Mouse (Mus musculus) G1E-ER4 (cell line): ENCODE measurements around the gene Etnk2. TPM values are rescaled to one million over a fixed set of nuclear protein-coding genes. Genes with fewer than 3 reads are reported as not detected.

ENCODE experiments used
- GATA1 ChIP-seq: IDR thresholded peaks from one replicate; pipeline ENCODE4 v1.8.0; 2012; ENCODE audit warnings: low read length, inconsistent platforms
- polyA plus RNA-seq: library from polyadenylated mRNA; stranded (reverse); fragments of >175 nt; gene quantifications from 2 replicates; pipeline ENCODE4 v1.2.3, GENCODE M21; 2012

The Etnk2 gene
- polyA plus RNA-seq, 1 experiment = not detected

DNA sequence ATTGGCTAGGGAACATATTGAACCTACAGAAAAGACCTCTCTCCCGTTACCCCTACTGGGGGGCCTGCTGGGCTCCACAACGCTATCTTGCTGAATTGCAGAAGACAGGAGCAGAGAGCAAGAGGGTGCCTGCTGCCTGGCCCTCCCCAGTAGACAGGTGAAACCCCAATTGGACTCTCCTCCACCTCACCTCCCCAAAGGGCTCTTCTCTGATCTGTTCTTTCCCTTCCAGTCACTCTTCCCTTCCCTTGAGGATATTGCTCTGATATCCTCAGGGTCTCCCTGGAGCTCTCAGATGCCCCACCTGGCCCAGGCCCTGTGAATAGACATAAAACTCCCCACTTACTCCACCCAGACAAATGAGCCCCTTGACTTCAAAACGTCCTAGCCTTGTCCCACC lies 53.7 kb downstream of the Etnk2 start:
- no peak for TF ChIP-seq GATA1

DNA sequence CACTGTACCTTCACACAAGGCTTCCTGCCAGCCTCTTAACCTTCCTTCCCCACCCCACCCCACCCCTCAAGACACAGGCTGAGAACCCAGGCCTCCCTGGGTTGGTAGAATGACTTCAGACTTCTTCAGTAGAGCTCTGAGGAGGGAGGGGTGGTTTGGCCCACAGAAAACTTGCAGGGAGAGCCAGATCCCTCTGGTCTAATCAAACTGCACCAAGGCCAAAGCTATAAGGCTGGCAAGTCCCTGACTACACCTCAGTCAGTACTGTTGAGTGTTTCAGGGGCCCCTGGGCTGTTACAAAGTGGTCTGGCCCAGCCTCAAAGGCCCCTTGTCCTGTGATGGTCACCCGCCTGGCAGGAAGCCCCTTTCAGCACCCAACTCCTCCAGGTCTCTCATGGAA lies 54.2 kb downstream of the Etnk2 start:
- no peak for TF ChIP-seq GATA1

DNA sequence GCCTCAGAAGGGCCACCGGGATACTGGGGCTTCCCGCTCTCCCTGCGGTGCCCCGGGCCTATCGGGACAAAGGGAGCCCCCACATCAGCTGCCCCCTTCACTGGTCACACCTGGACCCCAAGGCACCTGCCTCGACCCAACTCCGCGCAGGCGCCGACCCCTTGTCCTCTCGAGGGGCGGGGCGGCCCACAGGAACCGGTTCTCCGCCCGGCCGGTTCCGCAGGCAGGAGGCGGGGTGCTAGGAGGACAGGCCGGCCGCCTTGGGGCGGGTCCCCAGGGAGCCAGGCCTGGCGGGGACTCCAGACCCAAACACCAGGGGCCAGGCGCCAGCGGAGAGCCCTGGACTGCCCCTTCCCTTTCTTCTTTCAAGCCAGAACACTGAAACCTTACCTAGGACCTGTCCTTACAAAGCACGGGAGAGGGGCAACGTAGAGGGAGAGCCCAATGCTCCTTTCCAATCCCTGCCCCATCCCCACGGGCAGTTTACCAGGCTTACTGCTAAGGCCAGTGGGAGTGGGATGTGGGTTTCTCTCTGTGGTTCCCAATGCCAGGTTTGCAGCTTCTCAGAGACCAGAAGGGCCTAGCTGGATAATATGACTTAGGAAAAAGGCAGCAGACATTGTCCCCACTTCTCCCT lies 54.9 kb downstream of the Etnk2 start:
- no peak for TF ChIP-seq GATA1

DNA sequence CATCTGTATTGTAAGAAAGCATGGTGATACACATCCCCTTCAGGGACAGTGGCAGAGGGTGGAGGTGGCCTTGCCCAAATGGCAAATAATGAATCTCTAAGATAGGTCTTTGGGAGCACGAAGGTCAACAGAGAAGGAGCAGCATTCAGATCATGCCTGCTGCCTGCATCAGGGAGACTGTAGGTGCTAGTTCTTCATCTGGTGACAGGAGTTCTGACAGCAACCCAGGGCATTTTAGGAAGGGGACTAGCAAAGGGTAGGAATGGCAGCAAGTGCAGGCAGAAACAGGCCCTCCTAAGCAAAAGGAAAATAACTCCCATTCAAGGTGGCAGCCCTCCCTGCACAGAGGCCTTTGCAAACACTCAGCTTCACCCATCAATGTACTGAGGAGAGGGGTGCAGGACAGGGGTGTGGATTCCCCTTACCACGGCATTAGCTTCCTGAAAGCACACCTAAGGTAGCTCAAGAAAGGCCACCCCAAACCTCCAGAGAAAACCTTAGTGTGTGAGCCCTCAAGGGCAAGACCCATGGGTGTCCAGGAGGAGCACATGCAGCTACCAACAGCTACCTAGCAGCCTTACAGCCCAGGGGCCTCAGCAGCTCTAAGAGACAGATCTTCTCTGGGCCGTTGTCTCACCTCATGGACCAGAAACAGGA lies 55.9 kb downstream of the Etnk2 start:
- TF ChIP-seq GATA1 = no peak

DNA sequence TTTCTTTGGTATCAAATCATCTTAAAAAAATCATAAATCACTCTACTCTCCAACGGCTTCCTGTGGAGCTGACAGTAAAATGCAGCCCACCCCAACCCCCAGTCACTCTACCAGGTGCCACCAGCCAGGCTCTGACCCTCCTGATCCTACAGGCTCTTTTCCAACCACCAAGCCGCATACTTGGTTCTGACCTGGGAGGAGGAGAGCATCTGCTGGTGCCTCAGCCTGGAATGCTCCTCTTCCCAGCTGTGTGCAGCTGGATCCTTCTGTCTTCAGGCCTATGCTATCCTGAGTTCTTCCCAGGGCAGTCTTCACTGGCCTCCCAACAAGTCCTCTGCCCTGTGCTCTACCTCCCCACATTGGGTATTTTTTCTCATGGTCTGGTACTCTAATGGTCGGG lies 57.1 kb downstream of the Etnk2 start:
- TF ChIP-seq GATA1 = no peak

DNA sequence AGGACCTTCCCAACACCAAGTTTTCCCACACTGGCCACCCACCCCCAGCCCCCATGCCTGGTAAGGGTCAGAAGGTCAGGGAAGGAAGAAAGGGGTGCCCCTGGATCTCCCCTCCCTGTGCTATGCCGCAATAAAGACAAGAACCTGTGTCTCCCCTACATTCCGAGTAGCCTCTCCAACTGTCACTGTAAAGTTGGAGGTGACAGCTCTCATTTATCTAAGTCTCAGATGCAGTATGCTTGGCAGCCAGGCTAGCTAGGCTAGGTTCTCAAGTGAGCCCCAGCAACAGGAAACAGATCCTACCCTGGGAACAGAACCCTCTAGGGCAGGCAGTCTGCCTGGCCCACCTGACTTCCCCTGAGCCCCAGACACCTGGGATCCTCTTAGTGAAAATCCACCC lies 57.7 kb downstream of the Etnk2 start:
- TF ChIP-seq GATA1 = no peak

DNA sequence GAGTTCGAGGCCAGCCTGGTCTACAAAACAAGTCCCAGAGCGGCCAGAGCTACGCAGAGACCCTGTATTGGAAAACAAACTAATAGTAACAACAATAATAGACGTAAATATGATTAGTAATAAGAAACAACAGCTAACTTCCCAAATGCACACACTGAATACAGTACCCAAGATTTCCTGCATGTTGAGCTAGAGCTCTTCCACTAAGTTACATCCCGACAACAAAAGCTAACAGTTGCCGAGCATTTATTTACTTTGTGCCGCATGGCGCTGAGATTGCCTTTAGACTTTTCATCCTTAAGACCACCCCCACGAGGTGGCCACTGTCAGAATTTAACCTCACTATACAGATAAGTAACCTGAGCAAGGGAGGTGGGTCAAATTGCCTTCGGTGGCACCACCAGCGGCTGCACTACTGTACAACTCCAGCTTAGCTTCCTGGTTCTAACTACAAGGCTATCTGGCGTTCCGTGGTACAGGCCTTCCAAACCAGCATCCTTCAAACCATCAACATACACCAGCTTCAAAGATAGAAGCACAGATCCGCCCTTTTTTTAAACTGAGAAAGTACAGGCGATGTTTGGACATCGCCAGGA lies 58.7 kb downstream of the Etnk2 start:
- no peak for TF ChIP-seq GATA1

DNA sequence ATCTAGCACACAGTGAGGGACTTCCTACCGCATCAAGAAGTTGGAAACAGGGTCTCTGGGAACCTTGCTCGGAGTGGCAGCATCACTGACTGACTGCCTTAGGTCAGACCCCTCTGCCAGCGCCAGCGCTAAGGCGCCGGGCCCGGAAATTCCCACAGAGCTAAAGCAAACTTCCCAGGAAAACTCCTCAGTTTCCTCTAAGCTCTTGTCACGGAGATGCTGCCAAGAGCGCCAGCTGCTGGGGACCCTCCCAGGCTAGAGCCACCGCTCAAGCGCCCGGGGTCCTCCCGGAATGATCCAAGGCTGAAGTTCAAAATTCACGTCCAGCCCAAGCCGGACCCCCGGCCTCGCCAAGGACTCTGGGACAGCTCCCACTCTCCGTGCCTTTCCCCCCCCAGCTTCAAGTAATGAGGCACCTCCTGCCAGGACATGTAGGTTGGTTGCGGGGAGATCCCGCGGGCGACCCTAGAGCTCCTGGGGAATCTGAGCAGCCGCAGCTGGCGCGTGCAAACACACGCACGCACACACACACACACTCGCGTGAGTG lies 59.3 kb downstream of the Etnk2 start:
- TF ChIP-seq GATA1 = no peak

DNA sequence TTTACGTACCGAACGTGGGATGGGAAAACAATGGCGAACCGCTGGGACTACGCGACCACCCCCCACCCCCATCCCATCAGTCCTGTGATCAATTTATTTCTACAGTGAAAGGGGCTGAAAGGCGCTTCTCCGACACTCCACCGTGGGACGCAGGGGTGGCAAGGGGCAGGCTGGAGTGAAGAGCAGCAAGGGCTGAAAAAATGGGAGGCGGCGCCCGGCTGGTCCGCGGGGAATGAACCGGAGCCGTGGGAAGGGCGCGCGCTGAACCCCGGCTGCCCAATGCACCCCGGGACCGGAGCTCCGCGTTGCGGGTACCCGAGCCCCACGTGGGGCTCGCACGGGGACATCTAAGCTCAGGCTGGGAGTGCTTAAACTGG lies 59.8 kb downstream of the Etnk2 start:
- no peak for TF ChIP-seq GATA1

DNA sequence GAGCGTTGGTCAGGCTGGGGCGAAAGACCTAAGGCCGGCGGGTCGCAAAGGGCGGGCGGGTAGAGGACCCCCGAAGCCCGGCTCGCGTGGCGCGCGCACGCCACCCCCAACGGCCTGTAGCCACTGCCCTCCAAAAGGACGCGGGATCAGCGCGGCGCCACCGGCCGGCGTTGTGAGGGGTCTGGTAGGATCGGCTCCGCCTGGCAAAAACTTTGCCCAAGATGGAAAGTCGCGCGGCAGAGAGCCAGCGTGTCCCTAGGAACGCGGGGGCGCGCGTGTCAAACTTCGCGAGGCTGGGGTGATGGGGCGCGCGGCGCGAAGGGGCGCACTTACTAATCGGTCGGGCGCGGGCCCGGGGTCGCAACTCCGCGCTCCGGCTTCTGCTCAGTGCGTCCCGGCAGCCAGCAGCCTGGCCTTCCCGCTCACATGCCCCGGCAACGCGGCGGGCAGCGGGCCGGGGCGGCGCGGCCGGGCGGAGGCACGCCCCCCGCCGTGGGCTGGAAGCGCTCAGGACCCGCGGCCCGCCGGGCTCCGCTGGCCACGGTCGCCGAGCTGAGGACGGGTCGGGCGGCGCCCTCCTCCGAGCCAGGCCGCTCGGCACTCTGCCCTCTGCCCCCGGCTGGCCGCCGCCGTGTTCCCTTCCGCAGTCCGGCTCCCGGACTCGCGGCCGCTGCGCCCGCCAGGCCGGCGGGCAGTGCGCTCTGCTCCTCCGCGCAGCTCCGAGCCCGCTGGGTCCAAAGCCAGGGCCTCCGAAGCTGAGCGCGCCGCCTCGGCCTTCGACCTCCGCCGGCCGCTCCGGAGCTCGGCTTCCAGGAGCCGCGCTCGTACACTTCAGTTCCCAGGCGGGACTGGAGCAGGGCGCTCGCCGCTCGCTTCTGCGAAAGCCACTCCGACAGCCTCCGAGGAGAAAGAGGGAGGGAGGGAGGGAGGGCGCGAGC lies 60.4 kb downstream of the Etnk2 start, which contains the start of gene Sox13:
Gene Sox13, minus strand, starts transcription at position 835 of the 938 bp plus-strand sequence.
- no peak for TF ChIP-seq GATA1

DNA sequence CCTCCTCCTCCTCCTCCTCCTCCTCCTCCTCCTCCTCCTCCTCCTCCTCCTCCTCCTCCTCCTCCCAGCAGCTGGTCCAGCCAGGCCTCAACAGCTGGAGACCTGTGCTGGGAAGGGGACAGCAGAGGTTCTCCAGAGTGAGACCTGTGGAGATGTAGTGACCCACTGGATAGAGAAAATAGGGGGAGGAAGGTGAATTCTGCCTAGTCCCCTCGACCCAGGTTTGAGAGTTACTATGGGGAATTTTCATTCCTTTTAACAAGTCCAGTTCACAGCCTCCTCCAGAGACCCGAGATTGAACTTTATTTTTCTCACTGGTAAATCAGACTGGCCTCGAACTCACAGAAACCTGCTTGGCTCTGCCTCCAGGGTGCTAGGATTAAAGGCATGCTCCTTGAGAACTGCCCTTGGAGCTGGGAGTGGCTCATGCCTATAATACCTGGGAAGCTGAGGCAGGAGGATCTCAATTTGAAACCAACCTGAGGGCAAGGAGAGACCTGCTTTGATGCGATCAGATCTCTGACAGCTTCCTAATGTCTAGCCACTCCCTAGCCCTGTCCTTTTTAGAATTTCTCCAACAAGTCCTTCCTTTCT lies 61.3 kb downstream of the Etnk2 start:
- TF ChIP-seq GATA1 = no peak

Other genes with a start within 250 kb of the Etnk2 start
- 40.0 and 44.4 TPM in 2 replicates for gene Ppp1r15b, start 232.4 kb upstream of the Etnk2 start, polyA plus RNA-seq
- 0.46 and 0.54 TPM in 2 replicates for gene Plekha6, start 199.4 kb upstream of the Etnk2 start, polyA plus RNA-seq
- not detected in 2 replicates for gene Golt1a, start 53.8 kb upstream of the Etnk2 start, polyA plus RNA-seq
- gene Kiss1, start 41.7 kb upstream of the Etnk2 start, polyA plus RNA-seq = not detected in 2 replicates
- gene Ren1, start 13.1 kb upstream of the Etnk2 start, polyA plus RNA-seq = not detected in 2 replicates
- 0.02 and 0.08 TPM in 2 replicates for gene Sox13, start 60.8 kb downstream of the Etnk2 start, polyA plus RNA-seq
- 25.2 and 41.5 TPM in 2 replicates for gene Snrpe, start 246.7 kb downstream of the Etnk2 start, polyA plus RNA-seq